Mouse (Mus musculus) lung, adult 2 months (tissue): ENCODE measurements around the gene Olfr993. TPM values are rescaled to one million over a fixed set of nuclear protein-coding genes. Genes with fewer than 3 reads are reported as not detected.

Experiments used
- DNase-seq: peaks from one replicate; pipeline ENCODE4 v3.0.0; 2022
- H3K4me1 ChIP-seq: fragments of 200-500 bp; 2 replicates; pipeline ENCODE4 v1.6.1; 2011; ENCODE audit warnings: low read length; ENCODE audit not compliant: control insufficient read depth, insufficient read depth
- H3K4me3 ChIP-seq: fragments of 200-500 bp; replicated peaks from 2 replicates; pipeline ENCODE3; 2011; ENCODE audit warnings: low read depth, mild to moderate bottlenecking, control low read depth, low read length; ENCODE audit errors: extremely low read depth
- CTCF ChIP-seq: fragments of 200-500 bp; IDR thresholded peaks from 2 replicates; pipeline ENCODE4 v1.5.1; 2011; ENCODE audit warnings: mild to moderate bottlenecking, low read length, control low read depth; ENCODE audit not compliant: insufficient read depth
- POLR2A ChIP-seq: fragments of 200-500 bp; IDR thresholded peaks from 2 replicates; pipeline ENCODE4 v1.6.1; 2011; ENCODE audit warnings: low read depth, mild to moderate bottlenecking, control low read depth, low read length, borderline replicate concordance; ENCODE audit errors: extremely low read depth
- WGBS: fragments of 180-500 bp; shearing (Covaris S2); methylation state at CpG from one replicate; pipeline ENCODE4 v1.1.7; 2018; 5-methylcytosine and 5-hydroxymethylcytosine counted together
- polyA plus RNA-seq: library from polyadenylated mRNA; depleted of rRNA; stranded (reverse); fragments of >200 nt; gene quantifications from 2 replicates; pipeline ENCODE4 v1.2.3, GENCODE M21; 2012; rRNA removed

The Olfr993 gene
- polyA plus RNA-seq = not detected in 2 replicates

GRCm38 (mm10) chr2:85414777-85415176 is at the start of gene Olfr993:
TSS of gene Olfr993 (minus strand) at chr2:85414877.
- TF ChIP-seq CTCF (no peak), POLR2A (no peak)
- Histone ChIP-seq H3K4me3 (no peak within 1 kb of the TSS), H3K4me1 (no peaks in the 10 kb centered on the region)

GRCm38 (mm10) chr2:85443539-85443938 is 28.9 kb upstream of the Olfr993 start, which contains the start of gene Olfr995:
TSS of gene Olfr995 (minus strand) at chr2:85443639.
- no peak for DNase-seq
- TF ChIP-seq CTCF (no peak), POLR2A (no peak)
- 34% methylated on average over 1 of the region's 1 CpGs for WGBS
- Histone ChIP-seq H3K4me1 (no peaks in the 10 kb centered on the region), H3K4me3 (no peak within 1 kb of the TSS)

More at GRCm38 (mm10) chr2:85414777-85415176, at the start of gene Olfr993:
- no peak for DNase-seq

GRCm38 (mm10) chr2:85442546-85442945 is 27.9 kb upstream of the Olfr993 start:
- no peak for DNase-seq
- no peaks in the 10 kb centered on the region for H3K4me1 ChIP-seq
- TF ChIP-seq CTCF = no peak
- no peak for TF ChIP-seq POLR2A

GRCm38 (mm10) chr2:85436351-85436750 is 21.7 kb upstream of the Olfr993 start, which contains the start of gene Olfr994:
TSS of gene Olfr994 (minus strand) at chr2:85436451.
- no peak for DNase-seq
- no peak within 1 kb of the TSS for H3K4me3 ChIP-seq
- TF ChIP-seq CTCF (no peak), POLR2A (no peak)
- 81% methylated on average over 3 of the region's 3 CpGs for WGBS
- H3K4me1 ChIP-seq = no peaks in the 10 kb centered on the region

More at GRCm38 (mm10) chr2:85442546-85442945, 27.9 kb upstream of the Olfr993 start:
- H3K4me3 ChIP-seq = no peak overlapping the region

- 97% methylated on average over 1 of the region's 1 CpGs for WGBS
- H3K4me3 ChIP-seq = no peak overlapping the region
- DNase-seq = no peak
- TF ChIP-seq CTCF = no peak
- no peak for TF ChIP-seq POLR2A
- H3K4me1 ChIP-seq = no peaks in the 10 kb centered on the region
These were observed 11.2 kb upstream of the Olfr993 start for GRCm38 (mm10) chr2:85425893-85426292.

GRCm38 (mm10) chr2:85409369-85409768 is 5.3 kb downstream of the Olfr993 start, which contains the start of gene Olfr992:
TSS of gene Olfr992 (minus strand) at chr2:85409469.
- DNase-seq = no peak
- Histone ChIP-seq H3K4me3 (no peak within 1 kb of the TSS), H3K4me1 (no peaks in the 10 kb centered on the region)
- WGBS = 44% methylated on average over 2 of the region's 2 CpGs
- TF ChIP-seq POLR2A (no peak), CTCF (no peak)

Other genes starting within 250 kb of the Olfr993 start
- gene Lrrc55, start 217.7 kb downstream of the Olfr993 start, polyA plus RNA-seq = 0.14 and 0.21 TPM in 2 replicates
- gene Olfr987, start 75.6 kb downstream of the Olfr993 start, polyA plus RNA-seq = not detected in 2 replicates
- gene Olfr988, start 51.6 kb downstream of the Olfr993 start, polyA plus RNA-seq = not detected in 2 replicates
- not detected in 2 replicates for gene Olfr992, start 5.4 kb downstream of the Olfr993 start, polyA plus RNA-seq
- gene Olfr994, start 21.6 kb upstream of the Olfr993 start, polyA plus RNA-seq = not detected in 2 replicates
- gene Olfr995, start 28.8 kb upstream of the Olfr993 start, polyA plus RNA-seq = not detected in 2 replicates
- gene 4833423E24Rik, start 104.1 kb upstream of the Olfr993 start, polyA plus RNA-seq = 0.06 and 5.1 TPM in 2 replicates
- gene Olfr996, start 164.3 kb upstream of the Olfr993 start, polyA plus RNA-seq = not detected in 2 replicates
- not detected in 2 replicates for gene Olfr998, start 174.1 kb upstream of the Olfr993 start, polyA plus RNA-seq
- not detected in 2 replicates for gene Olfr1000, start 197.0 kb upstream of the Olfr993 start, polyA plus RNA-seq
- gene Olfr1002, start 235.8 kb upstream of the Olfr993 start, polyA plus RNA-seq = not detected in 2 replicates
- not detected in 2 replicates for gene Olfr154, start 249.6 kb upstream of the Olfr993 start, polyA plus RNA-seq